Mouse (Mus musculus): Measurements from ENCODE around the gene Nppc. TPM values are rescaled to one million over a fixed set of nuclear protein-coding genes. Genes with fewer than 3 reads are reported as not detected.

The Nppc gene
- total and polyA plus RNA-seq, 3 experiments: not detected

DNA sequence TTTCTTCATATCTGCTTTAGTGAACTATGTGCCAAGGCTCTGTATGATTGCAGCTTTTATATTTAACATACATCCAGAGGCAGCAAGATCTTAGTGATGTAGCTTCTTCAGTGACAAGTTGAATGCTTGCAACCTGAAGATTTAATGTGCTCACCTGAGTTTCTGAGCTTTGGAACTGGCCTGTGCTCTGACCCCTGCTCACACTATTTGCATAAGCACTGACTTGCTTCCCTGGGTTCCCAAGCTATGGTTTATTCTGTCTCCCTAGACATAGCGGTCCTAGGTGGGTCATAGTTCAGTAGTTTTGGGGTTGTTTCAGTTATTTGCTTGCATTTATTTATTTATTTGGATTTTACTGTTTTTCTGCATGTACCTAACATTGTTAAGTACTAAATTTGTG is 47.8 kb upstream of the Nppc start:
- no peak overlapping the region for H3K27ac ChIP-seq (ENCODE audit: control insufficient read depth, low read depth, low read length)
- no peak overlapping the region for H3K9ac ChIP-seq (ENCODE audit: control insufficient read depth, low read depth, low read length, poor library complexity, severe bottlenecking)
- TF ChIP-seq ZC3H11A (IDR thresholded peaks at IDR 0.05; ENCODE audit: low read depth, low read length): no peak
- no peak for TF ChIP-seq USF2 (IDR thresholded peaks at IDR 0.05; ENCODE audit: borderline replicate concordance in 1 of 2, insufficient read depth in 1 of 2, low read depth in 1 of 2, low read length in 2 of 2)
- TF ChIP-seq GATA1 (IDR thresholded peaks at IDR 0.05; ENCODE audit: low read depth, low read length): peak; percentile 67
- 0 out of 2 replicates have a peak, but pooled peaks have one; percentile 17 for TF ChIP-seq TCF12 (IDR thresholded peaks at IDR 0.05; ENCODE audit: low read depth, low read length)
- H3K4me1 ChIP-seq (ENCODE audit: control insufficient read depth in 1 of 2, insufficient read depth in 2 of 2, low read length in 2 of 2): peaks cover 3 to 5% of the 10 kb centered on the region in 2 experiments; a peak in 1 of 4 replicates
- peaks cover 0 to 10% of the 10 kb centered on the region in 2 experiments; a peak in 3 of 4 replicates for H3K36me3 ChIP-seq (ENCODE audit: control insufficient read depth in 1 of 2, insufficient read depth in 2 of 2, low read length in 2 of 2)
- no peak for DNase-seq (ENCODE audit: low read depth, low spot score)
- peaks cover 1% of the 10 kb centered on the region; the same call in 1 of the 2 replicates for H3K79me2 ChIP-seq (ENCODE audit: control insufficient read depth, insufficient read depth, low read length, poor library complexity)
- no peaks in the 10 kb centered on the region for H3K27me3 ChIP-seq (ENCODE audit: control insufficient read depth in 1 of 2, insufficient read depth in 2 of 2, low read length in 2 of 2)
- no peak overlapping the region for H3K4me3 ChIP-seq (ENCODE audit: control insufficient read depth in 1 of 2, insufficient read depth in 1 of 2, low read depth in 2 of 2, low read length in 2 of 2)
- H3K9me3 ChIP-seq (replicated peaks; ENCODE audit: insufficient read depth, low read length): no peaks in the 10 kb centered on the region

DNA sequence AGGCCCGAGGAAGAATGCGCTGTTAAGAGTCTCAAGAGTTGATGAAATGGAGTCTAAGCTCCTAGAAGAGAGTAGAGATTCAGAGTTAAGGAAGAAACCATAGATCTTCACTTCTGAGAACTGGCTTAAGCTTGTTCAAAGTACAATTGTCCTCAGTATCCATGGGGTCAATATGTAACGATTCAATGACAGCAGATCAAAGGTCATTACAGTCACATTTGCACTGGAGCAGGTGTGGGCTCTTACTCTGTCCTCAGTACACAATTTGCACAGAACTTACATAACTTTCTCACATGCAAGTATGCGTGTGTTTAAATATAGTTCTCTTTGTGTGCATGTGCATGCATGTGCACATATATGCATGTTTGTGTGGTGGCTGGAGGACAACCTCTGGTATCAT is 42.7 kb upstream of the Nppc start:
- Histone ChIP-seq H3K9ac (ENCODE audit: control insufficient read depth, low read depth, low read length, poor library complexity, severe bottlenecking) (no peak overlapping the region), H3K27ac (ENCODE audit: control insufficient read depth, low read depth, low read length) (no peak overlapping the region), H3K4me3 (ENCODE audit: control insufficient read depth in 1 of 2, insufficient read depth in 1 of 2, low read depth in 2 of 2, low read length in 2 of 2) (no peak overlapping the region), H3K79me2 (ENCODE audit: control insufficient read depth, insufficient read depth, low read length, poor library complexity) (peaks cover 6% of the 10 kb centered on the region), H3K9me3 (replicated peaks; ENCODE audit: insufficient read depth, low read length) (no peaks in the 10 kb centered on the region), H3K4me1 (ENCODE audit: control insufficient read depth in 1 of 2, insufficient read depth in 2 of 2, low read length in 2 of 2) (peaks cover 7 to 18% of the 10 kb centered on the region in 2 experiments), H3K27me3 (ENCODE audit: control insufficient read depth in 1 of 2, insufficient read depth in 2 of 2, low read length in 2 of 2) (no peaks in the 10 kb centered on the region), H3K36me3 (ENCODE audit: control insufficient read depth in 1 of 2, insufficient read depth in 2 of 2, low read length in 2 of 2) (peaks cover 0 to 20% of the 10 kb centered on the region in 2 experiments; a peak in 2 of 4 replicates)
- no peak for DNase-seq (ENCODE audit: low read depth, low spot score)
- TF ChIP-seq E2F4 (IDR thresholded peaks at IDR 0.05; ENCODE audit: borderline replicate concordance, low read depth, low read length) (no peak), RCOR1 (IDR thresholded peaks at IDR 0.05; ENCODE audit: low read depth, low read length) (no peak)

DNA sequence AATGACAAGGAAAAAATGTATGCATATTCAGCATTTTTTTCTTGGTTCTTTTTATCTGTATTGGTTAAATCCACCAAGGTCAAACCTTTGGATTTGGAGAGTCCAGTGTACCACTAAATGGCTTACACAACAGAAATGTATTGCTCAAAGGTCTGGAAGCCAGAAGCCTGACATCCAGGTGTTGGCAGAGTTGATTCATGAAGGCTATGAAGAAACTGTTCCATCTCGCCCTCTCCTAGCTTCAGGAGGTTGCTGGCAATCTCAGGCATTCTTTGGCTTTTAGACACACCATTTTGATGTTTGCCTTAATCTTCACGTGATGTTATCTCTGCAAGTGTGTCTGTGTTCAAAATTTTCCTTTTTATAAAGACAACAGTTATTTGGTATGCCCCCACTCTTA is 41.7 kb upstream of the Nppc start:
- Histone ChIP-seq H3K9me3 (replicated peaks; ENCODE audit: insufficient read depth, low read length) (no peaks in the 10 kb centered on the region), H3K9ac (ENCODE audit: control insufficient read depth, low read depth, low read length, poor library complexity, severe bottlenecking) (no peak overlapping the region), H3K27ac (ENCODE audit: control insufficient read depth, low read depth, low read length) (no peak overlapping the region), H3K4me3 (ENCODE audit: control insufficient read depth in 1 of 2, insufficient read depth in 1 of 2, low read depth in 2 of 2, low read length in 2 of 2) (no peak overlapping the region), H3K4me1 (ENCODE audit: control insufficient read depth in 1 of 2, insufficient read depth in 2 of 2, low read length in 2 of 2) (peaks cover 4 to 17% of the 10 kb centered on the region in 2 experiments), H3K79me2 (ENCODE audit: control insufficient read depth, insufficient read depth, low read length, poor library complexity) (peaks cover 6% of the 10 kb centered on the region), H3K36me3 (ENCODE audit: control insufficient read depth in 1 of 2, insufficient read depth in 2 of 2, low read length in 2 of 2) (peaks cover 0 to 17% of the 10 kb centered on the region in 2 experiments; a peak in 2 of 4 replicates), H3K27me3 (ENCODE audit: control insufficient read depth in 1 of 2, insufficient read depth in 2 of 2, low read length in 2 of 2) (no peaks in the 10 kb centered on the region)
- TF ChIP-seq GABPA (IDR thresholded peaks at IDR 0.05; ENCODE audit: low read depth, low read length) (no peak), E2F4 (IDR thresholded peaks at IDR 0.05; ENCODE audit: borderline replicate concordance, low read depth, low read length) (no peak), CTCF (IDR thresholded peaks at IDR 0.05 in 2 of 3, conservative IDR thresholded peaks at IDR 0.05 in 1 of 3; ENCODE audit: control insufficient read depth in 1 of 3, insufficient read depth in 1 of 3, low read depth in 2 of 3, low read length in 3 of 3, poor library complexity in 1 of 3, severe bottlenecking in 1 of 3) (no peak), ETS1 (IDR thresholded peaks at IDR 0.05; ENCODE audit: low read depth, low read length) (no peak), MAZ (IDR thresholded peaks at IDR 0.05; ENCODE audit: low read depth, low read length) (no peak), MAFK (IDR thresholded peaks at IDR 0.05; ENCODE audit: borderline replicate concordance, low read depth, low read length) (no peak), RCOR1 (IDR thresholded peaks at IDR 0.05; ENCODE audit: low read depth, low read length) (no peak), NELFE (IDR thresholded peaks at IDR 0.05; ENCODE audit: low read depth, low read length) (no peak), RAD21 (IDR thresholded peaks at IDR 0.05; ENCODE audit: low read depth, low read length) (no peak)
- DNase-seq (ENCODE audit: low read depth, low spot score): no peak
